Mouse (Mus musculus) retina, postnatal 7 days (tissue): ENCODE measurements around the gene Fam71b.
"Not testable (repeated sequence)": the region's sequence is repeated elsewhere in the genome, so short reads cannot be mapped to it uniquely, and the experiment has no call there.

Source experiments
- DNase-seq: peaks from one replicate; pipeline ENCODE4 v3.0.0-alpha.2; 2012; ENCODE audit warnings: low read depth, low spot score

Fam71b gene

DNA sequence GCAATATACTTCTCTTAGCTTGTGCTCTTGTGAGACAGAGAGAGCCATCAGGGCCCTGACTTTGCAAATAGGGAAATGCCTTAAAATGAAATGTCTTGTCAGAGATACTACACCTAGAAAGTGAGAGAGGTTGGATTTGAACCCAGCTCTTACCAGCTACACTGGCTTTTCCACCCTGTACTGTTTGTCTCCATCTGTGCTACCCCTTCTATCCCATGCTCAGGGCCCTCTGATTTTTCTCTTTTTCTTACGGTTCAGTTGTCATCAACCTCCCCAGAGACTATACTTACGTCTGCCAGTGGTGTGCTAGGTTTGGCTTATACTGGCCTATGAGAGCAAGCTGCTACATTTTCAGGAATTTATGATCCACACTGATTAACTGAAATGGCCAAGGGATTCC lies 11.4 kb upstream of the Fam71b start:
- no peak for DNase-seq

GRCm38 (mm10) chr11:46386556-46386955 lies 9.8 kb upstream of the Fam71b start:
- no peak for DNase-seq

DNA sequence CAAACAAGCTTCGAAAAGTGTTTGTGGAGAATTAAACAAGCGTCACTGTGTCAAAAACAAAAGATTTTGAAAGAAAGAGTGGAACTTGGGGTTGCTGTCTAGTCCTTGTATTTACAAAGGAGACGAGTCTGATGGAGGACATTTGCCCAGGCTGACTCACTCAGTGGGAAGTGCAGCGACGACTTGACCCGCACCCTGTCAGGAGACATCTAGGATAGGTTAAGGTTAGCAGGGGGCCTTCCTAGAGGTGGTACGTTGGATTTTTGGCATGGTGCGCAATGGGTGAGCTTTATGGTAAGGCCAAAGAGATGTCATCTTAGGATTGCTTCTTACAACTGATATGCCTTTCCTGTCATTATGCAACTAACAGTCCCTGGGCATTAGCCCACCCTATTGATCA lies 9.3 kb upstream of the Fam71b start:
- DNase-seq: no peak

GRCm38 (mm10) chr11:46388438-46388837 lies 7.9 kb upstream of the Fam71b start:
- DNase-seq: no peak

- no peak for DNase-seq
Observed at GRCm38 (mm10) chr11:46389336-46390117, 6.8 kb upstream of the Fam71b start, which contains the start of gene Itk. TSS of gene Itk (minus strand) at chr11:46389515.

GRCm38 (mm10) chr11:46390621-46391020 lies 5.7 kb upstream of the Fam71b start:
- DNase-seq: no peak

DNA sequence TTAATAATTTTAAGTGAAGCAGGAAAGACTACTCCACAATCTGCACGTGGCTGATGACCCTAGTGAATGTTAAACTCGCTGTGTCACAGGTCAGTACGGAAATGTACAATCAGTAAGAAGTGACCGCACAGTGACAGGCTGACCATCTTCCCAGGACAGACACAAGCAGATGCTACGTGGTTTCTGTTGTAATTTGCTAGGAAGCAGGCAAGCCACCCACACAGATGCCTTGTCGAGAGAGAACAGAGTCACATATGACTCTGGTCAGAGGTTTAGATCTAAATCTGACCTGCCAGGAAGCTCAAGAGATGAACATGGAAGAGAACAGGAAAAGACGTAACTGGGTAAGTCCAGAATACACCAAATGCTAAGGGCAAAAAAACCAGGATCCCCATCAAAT lies 3.5 kb upstream of the Fam71b start:
- no peak for DNase-seq

GRCm38 (mm10) chr11:46393413-46393812 lies 2.9 kb upstream of the Fam71b start:
- no peak for DNase-seq

DNA sequence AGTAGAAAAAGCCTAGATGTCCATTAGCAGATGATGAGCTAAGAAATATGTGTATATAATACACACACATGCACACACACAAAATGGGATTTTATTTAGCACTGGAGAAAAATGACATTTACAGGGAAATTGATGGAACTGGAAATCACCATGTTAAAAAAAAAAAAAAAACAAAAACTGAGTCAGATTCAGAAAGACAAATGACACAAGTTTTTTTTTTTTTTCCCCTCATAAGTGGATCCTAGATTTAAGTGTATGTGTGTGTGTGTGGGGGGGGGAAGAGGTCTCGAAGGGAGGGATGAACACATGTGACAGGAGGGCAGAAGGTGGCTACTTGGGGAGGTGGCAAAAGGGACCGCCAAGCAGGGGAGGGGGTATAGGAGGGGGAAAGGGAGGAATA lies 1.3 kb upstream of the Fam71b start:
- no peak for DNase-seq

- no peak for DNase-seq
Observed at GRCm38 (mm10) chr11:46395698-46396097, 661 bp upstream of the Fam71b start.

GRCm38 (mm10) chr11:46396860-46397179 lies 461 bp downstream of the Fam71b start:
- DNase-seq: no peak

- DNase-seq: no peak
Observed at GRCm38 (mm10) chr11:46397900-46398299, 1.5 kb downstream of the Fam71b start.

DNA sequence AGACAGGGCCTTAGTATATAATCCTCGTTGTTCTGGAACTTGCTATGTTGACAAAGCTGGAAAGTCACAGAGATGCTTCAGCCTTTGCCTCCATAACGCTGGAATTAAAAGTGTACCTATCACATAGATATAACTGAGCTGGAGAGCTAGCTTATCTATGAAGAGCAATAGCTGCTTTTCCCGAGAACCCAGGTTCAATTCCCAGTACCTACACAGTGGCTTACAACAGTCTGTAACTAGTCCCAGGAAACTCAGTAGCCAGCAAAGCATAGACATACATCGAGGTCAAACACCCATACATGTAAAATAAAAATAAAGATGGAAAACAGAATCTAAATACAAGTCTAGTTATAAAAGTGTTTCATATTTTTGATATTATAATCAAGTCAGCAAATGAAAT lies 2.1 kb downstream of the Fam71b start:
- no peak for DNase-seq

DNA sequence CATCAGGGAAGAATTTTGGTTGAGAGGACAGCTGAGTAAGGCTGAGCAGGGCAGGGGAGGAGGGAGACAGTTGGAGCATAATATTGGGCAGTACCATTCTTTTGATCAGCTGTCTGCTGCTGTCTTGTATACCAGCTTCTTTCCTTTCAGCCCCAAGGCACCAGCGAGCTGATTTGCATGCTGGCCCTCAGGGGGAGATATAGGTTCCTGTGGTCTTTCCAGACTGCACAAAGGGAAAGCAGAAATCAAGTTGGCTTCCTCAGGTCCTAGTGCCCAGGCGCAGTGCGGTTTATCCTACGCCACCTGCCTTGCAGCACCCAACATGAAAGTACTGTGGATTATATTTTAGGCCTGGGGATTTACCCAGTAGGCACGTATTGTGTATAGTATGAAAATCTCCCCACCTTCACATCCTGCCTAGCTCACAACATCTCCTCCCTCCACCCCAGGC lies 2.6 kb downstream of the Fam71b start:
- no peak for DNase-seq

DNA sequence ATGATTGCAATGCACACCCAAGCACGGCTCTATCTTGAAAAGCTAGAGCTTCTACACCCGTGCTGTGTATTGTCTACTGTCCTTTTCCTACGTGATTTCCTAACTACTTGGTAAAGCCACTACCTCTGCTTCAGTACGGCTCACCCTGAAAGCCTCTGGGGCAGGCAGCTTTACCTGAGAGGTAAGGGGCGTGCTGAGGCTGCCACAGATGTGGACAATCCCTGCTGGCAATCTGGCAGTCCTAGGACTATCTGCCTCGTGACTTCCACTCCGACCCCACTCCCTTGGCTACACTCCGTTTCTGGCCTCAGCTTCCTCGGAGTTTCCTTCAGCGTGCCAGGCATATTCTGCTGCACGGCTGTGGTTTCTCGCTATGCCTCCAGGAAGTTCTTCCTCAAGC lies 5.2 kb downstream of the Fam71b start:
- DNase-seq: no peak

DNA sequence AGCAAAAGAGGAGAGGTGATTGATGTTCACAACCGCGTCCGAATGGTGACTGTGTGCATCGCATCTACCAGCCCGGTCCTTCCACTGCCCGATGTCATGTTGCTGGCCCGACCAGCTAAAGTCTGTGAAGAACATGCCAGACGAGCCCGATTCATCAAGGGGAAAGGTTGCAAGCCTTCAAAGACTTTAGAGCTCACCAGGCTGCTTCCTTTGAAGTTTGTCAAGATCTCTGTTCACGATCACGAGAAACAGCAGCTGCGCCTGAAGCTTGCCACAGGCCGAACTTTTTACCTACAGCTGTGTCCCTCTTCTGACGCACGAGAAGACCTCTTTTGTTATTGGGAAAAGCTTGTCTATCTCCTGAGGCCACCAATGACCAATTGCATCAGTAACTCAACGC lies 8.6 kb downstream of the Fam71b start:
- DNase-seq: no peak

DNA sequence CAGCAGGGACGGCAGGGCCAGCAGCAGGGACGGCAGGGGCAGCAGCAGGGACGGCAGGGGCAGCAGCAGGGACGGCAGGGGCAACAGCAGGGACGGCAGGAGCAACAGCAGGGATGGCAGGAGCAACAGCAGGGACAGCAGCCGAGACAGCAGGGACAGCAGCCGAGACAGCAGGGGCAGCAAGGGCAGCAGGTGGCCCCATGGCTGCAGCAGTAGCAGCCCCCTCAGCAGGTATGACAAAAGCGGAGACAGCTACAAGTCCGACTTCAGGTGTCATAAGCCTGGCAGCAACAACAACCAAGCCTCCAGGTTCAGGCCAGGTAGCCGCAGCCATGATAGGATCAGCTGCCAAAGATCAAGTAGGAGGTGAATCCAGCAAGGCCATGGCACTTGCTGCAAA lies 10.4 kb downstream of the Fam71b start:
- no peak for DNase-seq

DNA sequence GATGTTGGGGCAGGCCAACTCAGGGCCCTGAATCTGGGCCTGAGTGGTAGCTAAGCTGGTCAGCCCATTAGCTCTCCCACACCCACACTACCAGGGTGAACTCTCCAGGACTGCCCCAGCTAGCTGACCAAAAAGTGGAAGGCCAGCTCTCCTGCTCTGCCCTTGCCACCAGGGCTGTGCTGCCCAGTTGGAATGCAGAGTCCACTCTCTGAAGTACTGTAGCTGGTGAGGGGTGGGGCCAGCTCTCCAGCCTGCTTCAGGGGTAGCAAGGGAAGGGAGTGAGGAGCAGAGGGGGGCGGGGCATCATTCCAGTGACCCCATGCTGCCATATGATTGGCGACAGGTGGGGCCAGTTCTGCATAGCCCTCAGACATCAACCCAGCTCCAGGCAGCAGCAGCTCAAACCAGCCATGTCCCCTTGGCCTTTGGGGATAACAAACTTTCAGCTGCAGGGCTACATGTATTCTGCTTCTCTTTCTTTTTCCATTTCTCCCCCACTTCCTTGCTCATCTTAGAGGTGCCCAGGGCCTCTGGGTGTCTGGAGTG lies 13.7 kb downstream of the Fam71b start:
- DNase-seq: no peak

GRCm38 (mm10) chr11:46418438-46418837 lies 22.1 kb downstream of the Fam71b start:
- no peak for DNase-seq

DNA sequence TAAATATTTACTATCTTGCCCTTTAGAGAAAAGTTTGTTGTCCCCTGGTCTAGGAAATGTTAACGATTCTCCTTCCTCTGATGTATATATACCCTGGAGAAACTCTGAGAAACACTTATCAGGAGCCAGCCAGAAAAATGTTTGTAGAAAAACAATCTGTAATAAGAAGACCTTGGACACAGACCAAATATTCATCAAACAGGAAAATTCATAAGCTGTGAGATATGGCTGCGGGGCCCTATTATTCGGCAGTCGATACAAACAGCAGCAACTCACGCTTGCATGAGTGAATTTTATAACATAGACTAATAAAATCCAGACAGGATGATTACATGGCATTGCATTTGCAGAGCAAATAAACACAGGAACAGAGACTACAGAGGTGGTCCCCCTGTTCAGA lies 22.5 kb downstream of the Fam71b start:
- DNase-seq: no peak

GRCm38 (mm10) chr11:46421086-46421888 lies 24.9 kb downstream of the Fam71b start:
- DNase-seq: no peak

DNA sequence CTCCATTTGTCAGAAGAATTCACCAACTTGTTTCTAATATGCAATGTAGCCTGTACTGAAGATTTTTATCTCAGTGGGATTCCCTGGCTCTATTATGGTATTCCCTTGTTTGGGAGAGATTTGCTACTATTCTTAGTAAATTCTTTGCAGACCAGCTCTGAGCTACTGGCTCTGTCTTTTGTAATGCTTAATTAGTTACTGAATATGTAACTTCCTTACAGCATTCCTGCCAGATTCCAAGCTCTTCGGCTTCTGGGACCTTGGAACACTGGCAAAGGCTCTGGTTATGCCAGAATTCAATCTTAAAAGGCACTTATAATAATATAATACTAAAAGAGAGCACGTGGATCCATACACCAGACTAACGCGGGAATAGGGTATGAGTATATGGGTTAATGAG lies 31.8 kb downstream of the Fam71b start:
- DNase-seq: not testable (repeated sequence)

DNA sequence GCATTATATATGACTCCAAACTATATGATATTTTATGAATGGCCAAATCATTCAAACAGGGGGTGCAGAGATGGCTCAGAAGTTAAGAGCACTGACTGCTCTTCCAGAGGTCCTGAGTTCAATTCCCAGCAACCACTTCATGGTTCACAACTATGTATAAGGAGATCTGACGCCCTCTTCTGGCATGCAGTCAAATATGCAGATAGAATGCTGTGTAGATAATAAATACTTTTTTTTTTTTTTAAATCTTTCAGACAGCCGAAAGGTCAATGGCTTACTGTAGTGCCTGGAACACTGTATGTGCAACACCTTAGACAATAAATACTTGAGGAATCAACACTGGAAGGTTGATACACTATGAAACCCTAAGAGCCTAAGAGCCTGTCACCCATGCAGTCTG lies 33.8 kb downstream of the Fam71b start:
- no peak for DNase-seq
